Mouse (Mus musculus): ENCODE data around the gene Smco1. TPM values are rescaled to one million over a fixed set of nuclear protein-coding genes. Genes with fewer than 3 reads are reported as not detected.
"Not testable (repeated sequence)": the region's sequence is repeated elsewhere in the genome, so short reads cannot be mapped to it uniquely, and the experiment has no call there.

Gene Smco1
- total and polyA plus RNA-seq, 3 experiments, result not detected

DNA sequence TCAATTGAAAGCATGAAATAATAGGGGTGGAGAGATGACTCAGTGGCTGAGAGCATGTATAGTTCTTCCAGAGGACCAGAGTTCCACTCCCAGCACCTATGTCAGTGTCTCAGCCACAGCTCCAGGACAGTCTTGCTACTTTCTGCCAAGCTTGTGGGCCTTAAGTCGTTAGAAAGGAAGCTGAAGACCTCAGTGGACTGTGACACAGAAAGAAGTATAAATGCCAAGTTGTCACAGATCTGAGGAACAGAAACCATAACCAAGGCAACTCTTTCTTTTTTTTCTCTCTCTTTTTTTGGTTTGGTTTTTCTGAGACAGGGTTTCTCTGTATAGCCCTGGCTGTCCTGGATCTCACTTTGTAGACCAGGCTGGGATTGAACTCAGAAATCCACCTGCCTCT, 4.6 kb downstream of the Smco1 start:
- Histone ChIP-seq H3K27me3 (ENCODE audit: insufficient read depth, low read length) (peaks cover 10% of the 10 kb centered on the region), H3K4me3 (ENCODE audit: low read depth, low read length) (no peak overlapping the region), H3K4me1 (ENCODE audit: insufficient read depth, low read depth, low read length) (peaks cover 13% of the 10 kb centered on the region), H3K9me3 (replicated peaks) (peaks cover 9% of the 10 kb centered on the region), H3K36me3 (replicated peaks) (peaks cover 12% of the 10 kb centered on the region)
- no peak for DNase-seq (ENCODE audit: low spot score)
- TF ChIP-seq CTCF (IDR thresholded peaks at IDR 0.05; ENCODE audit: low read depth, low read length), result no peak
- TF ChIP-seq POLR2AphosphoS5 (IDR thresholded peaks at IDR 0.05; ENCODE audit: insufficient replicate concordance, low read depth, low read length), result no peak
- no peak for TF ChIP-seq GATA1 (IDR thresholded peaks at IDR 0.05; ENCODE audit: borderline replicate concordance, low read length)
- TF ChIP-seq GATA2 (IDR thresholded peaks at IDR 0.05; ENCODE audit: borderline replicate concordance, low read depth, low read length), result no peak
- TF ChIP-seq TAL1 (conservative IDR thresholded peaks at IDR 0.05; ENCODE audit: low read depth, low read length), result no peak
- no peak for ATAC-seq (ENCODE audit: extremely low read depth, insufficient number of reproducible peaks, low FRiP score, poor library complexity, severe bottlenecking)

DNA sequence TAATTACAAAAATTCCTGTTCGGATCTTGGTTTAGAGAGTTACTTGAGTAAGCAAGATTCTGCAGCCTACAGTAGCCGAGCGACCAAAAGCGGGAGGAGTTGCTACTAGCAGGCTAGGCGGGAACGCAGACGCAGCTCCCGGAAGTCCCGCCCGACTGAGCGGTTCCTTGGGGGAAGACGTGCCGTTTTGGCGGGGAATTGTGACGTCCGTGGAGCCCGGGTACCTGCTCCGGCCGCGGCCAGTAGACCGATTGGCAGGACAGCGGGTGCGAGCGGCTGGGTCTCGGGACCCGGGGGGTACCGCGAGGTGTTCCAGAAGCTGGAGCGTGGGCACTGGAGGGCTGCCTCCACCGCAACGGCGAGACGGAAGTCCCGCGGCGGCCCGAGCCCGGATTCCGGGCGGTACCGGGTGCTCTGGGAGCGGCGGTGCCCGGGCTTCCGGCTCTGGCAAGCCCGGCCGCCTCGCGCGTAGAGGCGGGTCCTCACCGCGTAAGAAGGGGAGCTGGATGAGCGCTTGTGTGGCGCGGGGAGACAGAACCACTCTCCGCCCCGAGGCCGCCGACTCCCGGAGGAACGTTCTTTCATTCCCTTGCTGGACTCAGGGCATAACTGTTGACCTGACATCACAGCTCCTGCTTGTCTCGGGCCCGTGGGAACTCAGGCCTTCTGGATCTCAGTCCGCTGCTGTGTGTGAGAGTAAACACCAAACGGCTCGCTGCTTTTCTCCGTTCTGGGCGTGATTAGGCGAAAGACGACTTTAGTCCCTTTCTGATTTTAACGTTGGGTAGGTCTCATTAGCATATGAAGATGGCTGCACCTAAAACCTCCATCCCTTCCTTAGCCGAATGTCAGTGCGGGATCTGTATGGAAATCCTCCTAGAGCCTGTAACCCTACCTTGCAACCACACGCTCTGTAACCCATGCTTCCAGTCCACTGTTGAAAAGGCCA, 6.3 kb downstream of the Smco1 start, which contains the start of gene Rnf168:
Rnf168 (plus strand) TSS at position 152 of the 949 bp plus-strand sequence.
- Histone ChIP-seq H3K9me3 (replicated peaks) (peaks cover 12% of the 10 kb centered on the region), H3K27me3 (ENCODE audit: insufficient read depth, low read length) (peaks cover 3% of the 10 kb centered on the region; the same call in 1 of the 2 replicates), H3K36me3 (replicated peaks) (peaks cover 23% of the 10 kb centered on the region), H3K4me3 (ENCODE audit: low read depth, low read length) (peak within 1 kb of the TSS; percentile 77), H3K4me1 (ENCODE audit: insufficient read depth, low read depth, low read length) (peaks cover 14% of the 10 kb centered on the region)
- TF ChIP-seq TAL1 (conservative IDR thresholded peaks at IDR 0.05; ENCODE audit: low read depth, low read length), result no peak
- no peak for TF ChIP-seq GATA2 (IDR thresholded peaks at IDR 0.05; ENCODE audit: borderline replicate concordance, low read depth, low read length)
- no peak for TF ChIP-seq POLR2AphosphoS5 (IDR thresholded peaks at IDR 0.05; ENCODE audit: insufficient replicate concordance, low read depth, low read length)
- TF ChIP-seq CTCF (IDR thresholded peaks at IDR 0.05; ENCODE audit: low read depth, low read length), result no peak
- no peak for TF ChIP-seq GATA1 (IDR thresholded peaks at IDR 0.05; ENCODE audit: borderline replicate concordance, low read length)
- ATAC-seq (ENCODE audit: extremely low read depth, insufficient number of reproducible peaks, low FRiP score, poor library complexity, severe bottlenecking) (peak; percentile 85), DNase-seq (ENCODE audit: low spot score) (peak; percentile 87)

DNA sequence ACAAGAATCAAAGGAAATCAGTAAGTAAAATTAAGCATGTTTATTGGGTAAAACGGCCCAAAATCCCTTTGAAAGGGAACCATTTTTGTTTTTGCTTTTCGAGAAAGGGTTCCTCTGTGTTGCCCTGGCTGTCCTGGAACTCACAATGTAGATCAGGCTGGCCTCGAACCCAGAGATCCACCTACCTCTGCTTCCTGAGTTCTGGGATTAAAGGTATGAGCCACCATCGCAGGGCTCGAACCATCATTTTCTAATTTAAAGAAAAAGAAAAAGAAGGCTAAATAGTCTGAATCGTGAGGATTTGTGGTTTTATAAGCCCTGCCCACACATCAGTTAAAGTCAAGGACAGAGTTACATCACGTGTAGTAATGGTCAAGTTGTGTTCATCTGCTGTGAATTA, 7.1 kb downstream of the Smco1 start:
- Histone ChIP-seq H3K9me3 (replicated peaks) (peaks cover 12% of the 10 kb centered on the region), H3K4me1 (ENCODE audit: insufficient read depth, low read depth, low read length) (peaks cover 18% of the 10 kb centered on the region), H3K27me3 (ENCODE audit: insufficient read depth, low read length) (no peaks in the 10 kb centered on the region), H3K4me3 (ENCODE audit: low read depth, low read length) (peak overlapping the region; percentile 77), H3K36me3 (replicated peaks) (peaks cover 31% of the 10 kb centered on the region)
- no peak for TF ChIP-seq TAL1 (conservative IDR thresholded peaks at IDR 0.05; ENCODE audit: low read depth, low read length)
- TF ChIP-seq POLR2AphosphoS5 (IDR thresholded peaks at IDR 0.05; ENCODE audit: insufficient replicate concordance, low read depth, low read length), result no peak
- ATAC-seq (ENCODE audit: extremely low read depth, insufficient number of reproducible peaks, low FRiP score, poor library complexity, severe bottlenecking), result no peak
- no peak for DNase-seq (ENCODE audit: low spot score)

DNA sequence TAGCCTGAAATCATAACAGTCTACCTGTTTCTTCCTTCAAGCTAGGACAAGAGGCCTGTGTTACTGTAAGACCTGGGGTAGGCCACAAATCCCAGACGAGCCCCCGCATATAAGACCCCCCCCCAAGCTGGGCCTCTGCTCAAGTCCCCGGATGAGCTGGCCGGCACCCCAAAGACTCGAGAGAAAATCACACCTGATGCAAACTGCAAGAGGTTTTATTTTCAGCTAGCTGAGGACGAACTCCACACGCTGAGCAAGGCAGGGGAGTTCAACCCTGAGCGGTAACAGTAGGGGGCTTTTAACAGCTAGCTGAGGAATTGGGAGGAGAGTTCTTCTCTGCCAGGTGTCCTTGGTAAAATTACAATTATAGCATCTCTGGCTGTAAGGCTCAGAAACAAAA, 8.9 kb downstream of the Smco1 start:
- TF ChIP-seq POLR2AphosphoS5 (IDR thresholded peaks at IDR 0.05; ENCODE audit: insufficient replicate concordance, low read depth, low read length), result no peak
- TF ChIP-seq GATA2 (IDR thresholded peaks at IDR 0.05; ENCODE audit: borderline replicate concordance, low read depth, low read length), result no peak
- no peak for TF ChIP-seq GATA1 (IDR thresholded peaks at IDR 0.05; ENCODE audit: borderline replicate concordance, low read length)
- no peak for TF ChIP-seq TAL1 (conservative IDR thresholded peaks at IDR 0.05; ENCODE audit: low read depth, low read length)
- no peak for TF ChIP-seq CTCF (IDR thresholded peaks at IDR 0.05; ENCODE audit: low read depth, low read length)
- Histone ChIP-seq H3K4me3 (ENCODE audit: low read depth, low read length) (no peak overlapping the region; the same call in 1 of the 2 replicates), H3K4me1 (ENCODE audit: insufficient read depth, low read depth, low read length) (peaks cover 30% of the 10 kb centered on the region), H3K27me3 (ENCODE audit: insufficient read depth, low read length) (no peaks in the 10 kb centered on the region), H3K9me3 (replicated peaks) (peaks cover 12% of the 10 kb centered on the region), H3K36me3 (replicated peaks) (peaks cover 50% of the 10 kb centered on the region)
- no peak for DNase-seq (ENCODE audit: low spot score)
- ATAC-seq (ENCODE audit: extremely low read depth, insufficient number of reproducible peaks, low FRiP score, poor library complexity, severe bottlenecking), result no peak

DNA sequence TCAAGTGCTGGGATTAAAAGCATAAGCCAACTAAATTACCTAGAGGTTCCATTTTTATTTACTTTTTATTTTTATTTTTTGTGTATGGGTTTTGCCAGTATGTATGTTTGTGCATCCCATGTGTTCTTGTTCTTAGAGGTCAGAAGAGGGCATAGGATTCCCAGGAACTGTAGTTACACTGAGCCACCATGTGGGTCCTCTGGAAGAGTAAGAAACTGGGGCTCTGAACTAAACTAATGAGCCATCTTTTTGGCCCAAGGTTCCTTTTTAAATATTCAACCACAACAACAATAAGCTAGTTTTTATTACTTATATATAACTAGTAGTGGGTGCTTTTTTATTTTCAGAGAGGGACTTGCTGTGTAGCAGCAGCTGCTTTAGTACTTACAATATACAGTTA, 11.3 kb downstream of the Smco1 start:
- Histone ChIP-seq H3K4me3 (ENCODE audit: low read depth, low read length) (no peak overlapping the region), H3K9me3 (replicated peaks) (peaks cover 12% of the 10 kb centered on the region), H3K4me1 (ENCODE audit: insufficient read depth, low read depth, low read length) (peaks cover 22% of the 10 kb centered on the region), H3K27me3 (ENCODE audit: insufficient read depth, low read length) (no peaks in the 10 kb centered on the region), H3K36me3 (replicated peaks) (peaks cover 74% of the 10 kb centered on the region)
- DNase-seq (ENCODE audit: low spot score) (no peak), ATAC-seq (ENCODE audit: extremely low read depth, insufficient number of reproducible peaks, low FRiP score, poor library complexity, severe bottlenecking) (no peak)
- no peak for TF ChIP-seq CTCF (IDR thresholded peaks at IDR 0.05; ENCODE audit: low read depth, low read length)
- no peak for TF ChIP-seq POLR2AphosphoS5 (IDR thresholded peaks at IDR 0.05; ENCODE audit: insufficient replicate concordance, low read depth, low read length)
- no peak for TF ChIP-seq GATA2 (IDR thresholded peaks at IDR 0.05; ENCODE audit: borderline replicate concordance, low read depth, low read length)
- TF ChIP-seq TAL1 (conservative IDR thresholded peaks at IDR 0.05; ENCODE audit: low read depth, low read length), result no peak
- no peak for TF ChIP-seq GATA1 (IDR thresholded peaks at IDR 0.05; ENCODE audit: borderline replicate concordance, low read length)

DNA sequence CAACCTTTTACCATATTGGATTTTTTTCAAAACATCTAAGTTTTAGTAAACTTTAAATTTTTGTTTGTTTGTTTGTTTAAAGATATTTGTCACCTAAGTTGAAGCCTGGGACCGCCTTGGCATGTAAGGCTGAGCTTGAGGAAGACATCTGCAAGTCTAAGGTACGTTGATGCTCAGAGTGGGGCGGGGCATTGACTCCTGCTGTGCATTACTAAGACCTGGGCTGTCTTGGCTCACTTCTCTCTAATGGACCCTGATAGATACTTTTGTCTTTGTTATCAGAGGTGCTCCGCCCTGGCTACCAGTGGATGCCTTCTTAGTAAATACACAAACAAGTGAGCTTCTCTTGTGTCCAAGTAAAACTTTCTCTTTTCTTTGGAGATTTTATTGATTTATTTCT, 20.6 kb downstream of the Smco1 start:
- ATAC-seq (ENCODE audit: extremely low read depth, insufficient number of reproducible peaks, low FRiP score, poor library complexity, severe bottlenecking), result no peak
- Histone ChIP-seq H3K36me3 (replicated peaks) (peaks cover 59% of the 10 kb centered on the region), H3K27me3 (ENCODE audit: insufficient read depth, low read length) (no peaks in the 10 kb centered on the region), H3K4me1 (ENCODE audit: insufficient read depth, low read depth, low read length) (no peaks in the 10 kb centered on the region), H3K9me3 (replicated peaks) (no peaks in the 10 kb centered on the region), H3K4me3 (ENCODE audit: low read depth, low read length) (no peak overlapping the region)
- DNase-seq (ENCODE audit: low spot score), result no peak
- TF ChIP-seq POLR2AphosphoS5 (IDR thresholded peaks at IDR 0.05; ENCODE audit: insufficient replicate concordance, low read depth, low read length) (no peak), CTCF (IDR thresholded peaks at IDR 0.05; ENCODE audit: low read depth, low read length) (no peak), TAL1 (conservative IDR thresholded peaks at IDR 0.05; ENCODE audit: low read depth, low read length) (no peak), GATA1 (IDR thresholded peaks at IDR 0.05; ENCODE audit: borderline replicate concordance, low read length) (no peak), GATA2 (IDR thresholded peaks at IDR 0.05; ENCODE audit: borderline replicate concordance, low read depth, low read length) (no peak)

DNA sequence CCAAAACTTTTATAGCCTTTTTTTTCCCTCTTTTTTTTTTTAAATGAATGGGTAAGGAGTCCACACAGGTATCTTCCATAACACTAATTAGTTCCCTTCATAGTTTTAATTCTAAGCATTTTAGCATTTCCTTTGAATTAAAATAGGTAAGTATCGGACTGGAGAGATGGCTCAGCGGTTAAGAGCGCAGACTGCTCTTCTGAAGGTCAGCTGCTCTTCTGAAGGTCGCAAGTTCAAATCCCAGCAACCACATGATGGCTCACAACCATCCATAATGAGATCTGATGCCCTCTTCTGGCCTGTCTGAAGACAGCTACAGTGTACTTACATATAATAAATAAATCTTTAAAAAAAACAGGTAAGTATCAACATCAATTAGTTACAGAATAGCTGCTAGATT, 28.3 kb downstream of the Smco1 start:
- H3K4me1 ChIP-seq (ENCODE audit: insufficient read depth, low read depth, low read length); DNase-seq (ENCODE audit: low spot score); ATAC-seq (ENCODE audit: extremely low read depth, insufficient number of reproducible peaks, low FRiP score, poor library complexity, severe bottlenecking); H3K4me3 ChIP-seq (ENCODE audit: low read depth, low read length); H3K27me3 ChIP-seq (ENCODE audit: insufficient read depth, low read length); H3K9me3 ChIP-seq (replicated peaks): not testable (repeated sequence)
- H3K36me3 ChIP-seq (replicated peaks), result peaks cover 72% of the 10 kb centered on the region

Measured in G1E (cell line).